Mouse (Mus musculus) embryonic facial prominence, embryonic 12.5 days (tissue): ENCODE results near the gene Plcl2. TPM values are rescaled to one million over a fixed set of nuclear protein-coding genes. Genes with fewer than 3 reads are reported as not detected.
A peak's percentile ranks its signal among the peaks of the same experiment; 100 is the strongest.

ENCODE experiments used
- ATAC-seq: fragments of 200-750 bp; cut with Nextera tagmentation; 2 replicates; pipeline ENCODE4 v1.8.0; 2017; ENCODE audit not compliant: insufficient number of reproducible peaks, insufficient read depth, low FRiP score, low TSS enrichment
- H3K27ac ChIP-seq: fragments of 300-500 bp; sonication (generic); 2 replicates; pipeline ENCODE4 v1.5.1; 2016; ENCODE audit warnings: mild to moderate bottlenecking
- H3K27me3 ChIP-seq: fragments of 300-500 bp; sonication (generic); 2 replicates; pipeline ENCODE4 v1.6.1; 2016; ENCODE audit warnings: mild to moderate bottlenecking, moderate library complexity
- H3K36me3 ChIP-seq: fragments of 300-500 bp; sonication (generic); 2 replicates; pipeline ENCODE4 v1.6.1; 2016; ENCODE audit warnings: mild to moderate bottlenecking
- H3K4me1 ChIP-seq: fragments of 300-500 bp; sonication (generic); 2 replicates; pipeline ENCODE4 v1.6.1; 2016
- H3K4me2 ChIP-seq: fragments of 300-500 bp; sonication (generic); replicated peaks from 2 replicates; pipeline ENCODE4 v1.6.1; 2016; ENCODE audit warnings: mild to moderate bottlenecking, moderate library complexity
- H3K4me3 ChIP-seq: fragments of 300-500 bp; sonication (generic); 2 replicates; pipeline ENCODE4 v1.5.1; 2016; ENCODE audit warnings: mild to moderate bottlenecking
- H3K9ac ChIP-seq: fragments of 300-500 bp; sonication (generic); 2 replicates; pipeline ENCODE4 v1.6.1; 2016; ENCODE audit warnings: mild to moderate bottlenecking, moderate library complexity
- H3K9me3 ChIP-seq: fragments of 300-500 bp; sonication (generic); 2 replicates; pipeline ENCODE4 v1.6.1; 2016; ENCODE audit warnings: mild to moderate bottlenecking, moderate library complexity
- WGBS: fragments of 180-500 bp; shearing (Covaris S2); methylation state at CpG from one replicate; pipeline ENCODE4 v1.1.7; 2016; 5-methylcytosine and 5-hydroxymethylcytosine counted together
- polyA plus RNA-seq: library from polyadenylated mRNA; unstranded; fragments of >200 nt; fragmentation: Nextera tagmentation; extraction: Ambion mirVana; gene quantifications from 2 replicates; pipeline ENCODE4 v1.2.1, GENCODE M21; 2016

Gene Plcl2
- polyA plus RNA-seq, 1 experiment from 2014 or later, result 5.9 TPM

DNA sequence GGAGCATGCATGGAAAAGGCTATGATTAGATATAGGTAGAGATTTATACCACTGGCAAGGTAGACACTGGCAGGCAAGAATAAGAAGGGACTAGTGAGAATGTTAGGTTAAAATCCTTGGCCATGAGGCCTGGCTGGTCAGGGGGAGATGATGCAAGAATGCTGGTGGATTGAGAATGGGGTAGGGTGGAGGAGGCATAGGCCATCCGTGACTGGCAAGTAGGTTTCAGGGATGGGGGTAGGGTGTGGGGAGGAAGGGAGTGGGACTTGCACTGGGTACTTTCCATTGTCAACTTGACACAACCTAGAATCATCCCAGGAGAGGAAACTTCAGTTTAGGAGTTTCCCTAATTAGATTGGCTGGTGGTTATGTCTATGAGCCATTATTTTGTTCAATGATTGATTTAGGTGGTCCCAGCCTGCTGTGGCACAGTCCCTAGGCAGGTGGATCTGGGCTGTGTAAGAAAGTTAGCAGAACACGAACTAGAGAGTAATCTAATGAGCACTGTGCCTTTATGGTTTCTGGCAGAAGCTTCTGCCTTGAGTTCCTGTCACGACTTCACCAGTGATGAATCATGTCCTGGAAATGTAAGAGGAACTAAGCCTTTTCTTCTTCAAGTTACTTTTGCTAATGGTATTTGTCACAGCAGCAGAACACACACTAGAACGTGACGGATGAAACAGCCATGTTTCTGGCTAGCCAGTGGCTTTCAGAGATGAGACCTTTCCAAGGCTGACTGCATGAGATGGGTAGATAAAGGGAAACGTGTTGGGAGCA lies 4.9 kb upstream of the Plcl2 start:
- Histone ChIP-seq H3K4me1 (no peaks in the 10 kb centered on the region), H3K36me3 (no peaks in the 10 kb centered on the region), H3K27ac (no peak overlapping the region), H3K4me2 (no peak overlapping the region), H3K27me3 (0 out of 2 replicates have a peak, but pooled peaks cover 4% of the 10 kb centered on the region), H3K4me3 (no peak overlapping the region), H3K9me3 (no peaks in the 10 kb centered on the region), H3K9ac (no peak overlapping the region)
- ATAC-seq, result no peak
- 76% methylated on average over 6 of the region's 6 CpGs for WGBS

DNA sequence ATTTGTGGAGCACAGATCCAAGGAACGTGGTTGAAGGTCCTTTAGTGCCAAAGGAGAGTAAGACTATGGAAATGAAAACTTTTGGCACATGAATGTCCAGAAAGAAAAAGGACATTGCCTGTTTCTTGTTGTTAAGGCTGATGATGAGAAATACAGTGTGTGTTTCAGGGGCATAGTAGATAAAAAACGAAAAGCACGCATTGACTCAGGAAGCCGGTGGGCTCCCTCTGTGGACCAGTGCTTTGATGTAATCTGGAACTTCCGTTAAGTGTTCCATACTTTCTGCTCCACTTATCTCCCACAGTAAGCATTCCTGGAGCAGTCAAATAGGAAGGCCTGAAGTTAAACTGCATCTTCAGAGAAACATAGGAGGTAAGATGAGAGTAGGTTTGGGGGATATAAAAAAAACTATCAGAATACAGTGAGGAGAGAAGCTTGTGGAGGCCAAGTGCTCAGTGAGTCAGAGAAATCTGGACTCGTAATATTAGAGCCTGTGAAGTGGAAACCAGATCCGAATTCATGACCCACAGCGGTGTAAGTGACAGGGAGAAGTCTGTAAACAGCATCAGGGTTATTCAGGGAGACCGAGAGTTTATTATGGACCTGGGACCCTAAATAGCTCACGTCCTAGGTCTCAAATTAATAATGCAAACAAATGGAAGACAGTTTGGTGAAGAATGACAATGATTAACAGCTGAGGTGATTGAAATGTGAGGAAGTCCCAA lies 3.1 kb upstream of the Plcl2 start:
- 62% methylated on average over 10 of the region's 10 CpGs for WGBS
- no peaks in the 10 kb centered on the region for H3K9me3 ChIP-seq
- H3K36me3 ChIP-seq, result no peaks in the 10 kb centered on the region
- no peak for ATAC-seq
- no peak overlapping the region for H3K27ac ChIP-seq
- peaks cover 5% of the 10 kb centered on the region; the same call in 1 of the 2 replicates for H3K4me1 ChIP-seq
- H3K4me2 ChIP-seq, result no peak overlapping the region
- H3K4me3 ChIP-seq, result no peak overlapping the region
- H3K27me3 ChIP-seq, result 0 out of 2 replicates have a peak, but pooled peaks cover 4% of the 10 kb centered on the region
- H3K9ac ChIP-seq, result no peak overlapping the region

GRCm38 (mm10) chr17:50506861-50507321 lies 2.3 kb upstream of the Plcl2 start:
- H3K9ac ChIP-seq, result no peak overlapping the region
- WGBS, result 81% methylated on average over 13 of the region's 13 CpGs
- ATAC-seq, result no peak

DNA sequence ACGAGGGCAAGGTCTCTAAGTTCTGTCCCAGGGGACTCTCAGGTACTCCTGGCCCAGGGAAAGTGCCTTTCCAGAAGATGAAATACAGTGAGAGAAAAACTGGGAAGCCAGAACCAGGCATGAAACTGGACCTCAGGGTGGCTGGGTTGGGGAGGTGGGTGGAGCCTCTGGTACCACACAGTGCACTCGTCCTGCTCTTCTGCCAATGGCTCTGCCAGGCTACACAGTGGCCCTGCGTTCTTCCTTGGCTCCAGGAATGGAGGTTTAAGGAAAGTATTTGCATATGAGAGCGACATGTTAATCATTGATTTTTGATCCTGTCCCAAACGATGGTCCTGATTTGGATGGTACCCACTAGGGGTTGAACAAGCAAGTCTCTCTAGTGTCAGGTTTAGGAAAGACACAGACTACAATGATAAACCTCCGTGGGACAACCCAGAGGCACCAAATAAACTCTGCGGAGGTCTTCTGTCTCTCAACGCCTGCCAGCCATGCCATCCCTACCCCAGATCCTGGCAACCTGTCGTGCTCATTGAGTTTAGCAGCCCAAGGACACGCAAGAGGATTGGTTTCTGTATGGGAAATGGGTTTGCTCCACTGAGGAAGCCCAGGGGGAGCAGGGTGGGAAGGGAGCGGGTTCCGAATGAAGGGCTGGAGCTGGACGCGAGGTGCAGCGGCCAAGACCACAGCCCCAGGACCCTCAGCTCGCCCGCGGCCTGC lies 988 bp upstream of the Plcl2 start:
- peak; percentile 2; the same call in 1 of the 2 replicates for ATAC-seq
- Histone ChIP-seq H3K27me3 (0 out of 2 replicates have a peak, but pooled peaks cover 4% of the 10 kb centered on the region), H3K36me3 (no peaks in the 10 kb centered on the region), H3K4me1 (peaks cover 5% of the 10 kb centered on the region; the same call in 1 of the 2 replicates), H3K27ac (no peak overlapping the region), H3K4me2 (peak overlapping the region; percentile 74), H3K9ac (peak overlapping the region; percentile 87), H3K9me3 (no peaks in the 10 kb centered on the region), H3K4me3 (peak overlapping the region; percentile 80)
- WGBS, result 13% methylated on average over 18 of the region's 18 CpGs

More at GRCm38 (mm10) chr17:50506861-50507321, 2.3 kb upstream of the Plcl2 start:
- H3K4me1 ChIP-seq, result peaks cover 5% of the 10 kb centered on the region; the same call in 1 of the 2 replicates
- no peaks in the 10 kb centered on the region for H3K9me3 ChIP-seq
- no peak overlapping the region for H3K4me2 ChIP-seq
- no peak overlapping the region for H3K27ac ChIP-seq
- H3K4me3 ChIP-seq, result no peak overlapping the region
- H3K36me3 ChIP-seq, result no peaks in the 10 kb centered on the region
- 0 out of 2 replicates have a peak, but pooled peaks cover 4% of the 10 kb centered on the region for H3K27me3 ChIP-seq

DNA sequence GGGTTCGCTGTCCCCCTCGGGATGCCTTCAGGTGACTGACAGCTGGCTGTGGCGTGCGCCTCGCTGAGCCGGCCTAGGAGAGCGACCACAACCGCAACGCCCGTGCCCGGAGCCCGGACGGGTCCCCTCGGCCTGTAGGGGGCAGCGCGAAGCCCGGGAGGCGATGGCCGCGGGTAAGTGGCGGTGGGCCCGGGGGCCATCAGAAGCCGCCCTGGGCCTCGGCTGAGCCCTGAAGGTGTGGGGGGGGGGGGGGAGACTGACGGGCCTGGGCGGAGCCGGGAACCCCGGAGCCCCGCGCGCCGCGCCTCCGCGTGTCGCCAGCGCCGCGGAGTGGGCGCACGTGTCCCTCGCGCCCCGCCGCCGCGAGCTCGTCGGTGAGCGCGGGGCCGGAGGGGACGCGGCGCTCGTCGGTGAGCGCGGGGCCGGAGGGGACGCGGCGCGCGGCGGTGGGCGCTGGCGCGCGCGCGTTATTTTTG lies 390 bp upstream of the Plcl2 start:
- Histone ChIP-seq H3K4me1 (peaks cover 5% of the 10 kb centered on the region; the same call in 1 of the 2 replicates), H3K9ac (peak overlapping the region; percentile 87), H3K27ac (peak overlapping the region; percentile 88; the same call in 1 of the 2 replicates), H3K4me2 (peak overlapping the region; percentile 74), H3K9me3 (no peaks in the 10 kb centered on the region), H3K27me3 (0 out of 2 replicates have a peak, but pooled peaks cover 4% of the 10 kb centered on the region), H3K4me3 (peak overlapping the region; percentile 80), H3K36me3 (no peaks in the 10 kb centered on the region)
- ATAC-seq, result peak; percentile 79
- WGBS, result under 1% methylated on average over 27 of the region's 72 CpGs

GRCm38 (mm10) chr17:50510279-50510678 lies 1.1 kb downstream of the Plcl2 start:
- H3K9me3 ChIP-seq, result no peaks in the 10 kb centered on the region
- no peak overlapping the region for H3K27ac ChIP-seq
- peak overlapping the region; percentile 80 for H3K4me3 ChIP-seq
- H3K4me2 ChIP-seq, result peak overlapping the region; percentile 74
- 0 out of 2 replicates have a peak, but pooled peaks cover 4% of the 10 kb centered on the region for H3K27me3 ChIP-seq
- no peak for ATAC-seq
- peaks cover 5% of the 10 kb centered on the region; the same call in 1 of the 2 replicates for H3K4me1 ChIP-seq
- no peaks in the 10 kb centered on the region for H3K36me3 ChIP-seq
- WGBS, result 33% methylated on average over 2 of the region's 2 CpGs
- H3K9ac ChIP-seq, result peak overlapping the region; percentile 87; the same call in 1 of the 2 replicates

GRCm38 (mm10) chr17:50510741-50511140 lies 1.5 kb downstream of the Plcl2 start:
- peak overlapping the region; percentile 80; the same call in 1 of the 2 replicates for H3K4me3 ChIP-seq

GRCm38 (mm10) chr17:50512222-50512621 lies 3.0 kb downstream of the Plcl2 start:
- no peak overlapping the region for H3K9ac ChIP-seq
- H3K9me3 ChIP-seq, result no peaks in the 10 kb centered on the region
- WGBS, result 75% methylated on average over 5 of the region's 5 CpGs
- no peak for ATAC-seq
- H3K4me2 ChIP-seq, result no peak overlapping the region
- no peak overlapping the region for H3K27ac ChIP-seq
- H3K36me3 ChIP-seq, result no peaks in the 10 kb centered on the region
- H3K4me3 ChIP-seq, result no peak overlapping the region
- peaks cover 5% of the 10 kb centered on the region; the same call in 1 of the 2 replicates for H3K4me1 ChIP-seq
- H3K27me3 ChIP-seq, result 0 out of 2 replicates have a peak, but pooled peaks cover 4% of the 10 kb centered on the region

More at GRCm38 (mm10) chr17:50510741-50511140, 1.5 kb downstream of the Plcl2 start:
- peak overlapping the region; percentile 74 for H3K4me2 ChIP-seq
- no peak for ATAC-seq
- no peak overlapping the region for H3K27ac ChIP-seq
- 0 out of 2 replicates have a peak, but pooled peaks cover 4% of the 10 kb centered on the region for H3K27me3 ChIP-seq
- no peaks in the 10 kb centered on the region for H3K9me3 ChIP-seq
- 81% methylated on average over 1 of the region's 1 CpGs for WGBS
- no peak overlapping the region for H3K9ac ChIP-seq
- H3K36me3 ChIP-seq, result no peaks in the 10 kb centered on the region
- peaks cover 5% of the 10 kb centered on the region; the same call in 1 of the 2 replicates for H3K4me1 ChIP-seq

DNA sequence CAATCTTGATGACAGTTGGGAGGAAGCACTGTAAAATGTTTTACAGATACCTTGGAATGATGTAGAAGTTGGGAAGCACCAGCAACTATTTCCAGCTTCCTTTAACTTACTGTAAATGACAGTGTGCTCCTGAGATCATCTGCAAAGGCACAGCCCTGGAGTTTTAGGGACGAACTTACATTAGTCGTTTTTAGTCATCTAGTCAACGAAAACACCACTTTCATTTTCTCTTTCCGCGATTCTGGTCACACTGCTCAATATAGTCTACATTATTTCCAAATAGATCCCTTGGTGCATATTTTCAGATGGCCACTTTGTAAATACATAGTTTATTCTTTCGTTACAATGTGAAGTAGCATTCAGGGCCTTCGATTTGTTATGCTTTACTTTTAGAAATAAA lies 3.6 kb downstream of the Plcl2 start:
- no peak for ATAC-seq
- H3K4me3 ChIP-seq, result no peak overlapping the region
- peaks cover 5% of the 10 kb centered on the region; the same call in 1 of the 2 replicates for H3K4me1 ChIP-seq
- 92% methylated on average over 7 of the region's 7 CpGs for WGBS
- H3K4me2 ChIP-seq, result no peak overlapping the region
- H3K27ac ChIP-seq, result no peak overlapping the region
- H3K36me3 ChIP-seq, result no peaks in the 10 kb centered on the region
- H3K27me3 ChIP-seq, result 0 out of 2 replicates have a peak, but pooled peaks cover 4% of the 10 kb centered on the region
- H3K9ac ChIP-seq, result no peak overlapping the region
- H3K9me3 ChIP-seq, result no peaks in the 10 kb centered on the region

GRCm38 (mm10) chr17:50513376-50513775 lies 4.2 kb downstream of the Plcl2 start:
- Histone ChIP-seq H3K27ac (no peak overlapping the region), H3K4me1 (peaks cover 5% of the 10 kb centered on the region; the same call in 1 of the 2 replicates), H3K36me3 (no peaks in the 10 kb centered on the region), H3K27me3 (0 out of 2 replicates have a peak, but pooled peaks cover 4% of the 10 kb centered on the region), H3K4me3 (no peak overlapping the region), H3K9me3 (no peaks in the 10 kb centered on the region), H3K4me2 (no peak overlapping the region), H3K9ac (no peak overlapping the region)
- no peak for ATAC-seq
- WGBS, result 97% methylated on average over 7 of the region's 7 CpGs

DNA sequence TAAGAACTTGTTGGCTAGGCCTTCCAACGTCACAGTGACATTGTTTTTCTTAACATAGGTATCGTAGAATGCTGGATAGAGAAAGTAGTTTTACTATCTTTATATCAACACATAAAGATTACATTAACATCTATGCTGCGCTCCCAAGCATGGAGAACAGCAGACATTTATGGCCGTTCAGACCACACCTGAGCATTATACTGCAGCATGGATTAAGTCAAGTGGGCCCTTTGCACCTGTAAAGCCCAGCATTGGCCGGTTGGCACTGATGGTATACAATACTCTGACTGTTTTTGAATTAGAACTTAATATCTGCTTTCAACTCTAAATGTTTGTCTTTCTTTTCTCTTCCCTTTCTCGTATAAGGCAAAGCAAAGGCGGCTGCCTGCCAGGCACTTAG lies 4.8 kb downstream of the Plcl2 start:
- H3K9me3 ChIP-seq, result no peaks in the 10 kb centered on the region
- no peak overlapping the region for H3K27ac ChIP-seq
- H3K4me2 ChIP-seq, result no peak overlapping the region
- peaks cover 5% of the 10 kb centered on the region; the same call in 1 of the 2 replicates for H3K4me1 ChIP-seq
- no peak overlapping the region for H3K4me3 ChIP-seq
- ATAC-seq, result no peak
- WGBS, result 92% methylated on average over 7 of the region's 7 CpGs
- H3K9ac ChIP-seq, result no peak overlapping the region
- H3K27me3 ChIP-seq, result no peaks in the 10 kb centered on the region
- H3K36me3 ChIP-seq, result no peaks in the 10 kb centered on the region
